Mouse (Mus musculus) spleen, adult 2 months (tissue): ENCODE measurements around the gene Hpse.

Experiments
- CTCF ChIP-seq: fragments of 200-500 bp; IDR thresholded peaks from 2 replicates; pipeline ENCODE4 v1.5.1; 2011; ENCODE audit warnings: mild to moderate bottlenecking, inconsistent platforms; ENCODE audit not compliant: insufficient read depth, insufficient read length, insufficient replicate concordance; ENCODE audit errors: extremely low read depth
- POLR2A ChIP-seq: fragments of 200-500 bp; IDR thresholded peaks from 2 replicates; pipeline ENCODE4 v1.6.1; 2011; ENCODE audit warnings: low read depth, low read length, inconsistent platforms

DNA sequence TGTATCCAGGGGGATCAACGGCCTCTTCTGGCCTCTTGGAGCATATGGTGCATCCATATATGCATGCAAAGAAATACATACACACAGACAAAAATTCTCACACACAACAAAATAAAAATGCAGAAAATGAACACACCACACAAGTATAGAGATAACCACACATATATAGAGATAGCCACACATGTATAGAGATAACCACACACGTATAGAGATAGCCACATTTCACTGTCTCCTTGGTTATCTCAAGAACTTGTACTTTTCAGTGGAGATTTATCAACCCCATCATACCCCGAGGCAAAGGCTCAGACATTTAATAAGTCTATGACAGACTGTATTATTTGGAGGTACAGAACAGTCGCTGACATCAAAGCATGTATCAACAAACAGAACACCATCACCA is 15.0 kb upstream of the Hpse start:
- no peak for TF ChIP-seq POLR2A
- no peak for TF ChIP-seq CTCF
